Mouse (Mus musculus) MEL (cell line): Measurements from ENCODE around the gene E130114P18Rik.

ENCODE experiments used
- CTCF ChIP-seq, 3 experiments: IDR thresholded peaks in 2 of 3; conservative IDR thresholded peaks in 1 of 3; 2 replicates each; pipeline ENCODE4 v1.5.1; 2011 to 2012; ENCODE audit warnings: low read length in 3 of 3, low read depth in 2 of 3, mild to moderate bottlenecking in 2 of 3, improper control_type of control experiment in 1 of 3, inconsistent platforms in 1 of 3, mixed read lengths in 1 of 3, moderate library complexity in 1 of 3; ENCODE audit not compliant: control insufficient read depth in 1 of 3, insufficient read depth in 1 of 3, poor library complexity in 1 of 3, severe bottlenecking in 1 of 3
- GABPA ChIP-seq: IDR thresholded peaks from 2 replicates; pipeline ENCODE4 v1.6.1; 2012; ENCODE audit warnings: low read depth, mild to moderate bottlenecking, inconsistent platforms, low read length, improper control_type of control experiment, moderate library complexity
- GATA1 ChIP-seq: IDR thresholded peaks from 2 replicates; pipeline ENCODE4 v1.6.1; 2011; ENCODE audit warnings: low read depth, low read length, improper control_type of control experiment
- JUND ChIP-seq: IDR thresholded peaks from 2 replicates; pipeline ENCODE4 v1.6.1; 2011; ENCODE audit warnings: low read depth, mild to moderate bottlenecking, improper control_type of control experiment, low read length
- MAFK ChIP-seq: IDR thresholded peaks from 2 replicates; pipeline ENCODE4 v1.6.1; 2011; ENCODE audit warnings: low read depth, mild to moderate bottlenecking, low read length, improper control_type of control experiment, borderline replicate concordance
- MAX ChIP-seq: IDR thresholded peaks from 2 replicates; pipeline ENCODE4 v1.6.1; 2011; ENCODE audit warnings: low read length, improper control_type of control experiment
- POLR2A ChIP-seq, 2 experiments: IDR thresholded peaks; 2 replicates each; pipeline ENCODE4 v1.6.1; 2011 to 2012; ENCODE audit warnings: low read length in 2 of 2, mild to moderate bottlenecking in 2 of 2, control low read depth in 1 of 2, improper control_type of control experiment in 1 of 2, low read depth in 1 of 2, moderate library complexity in 1 of 2; ENCODE audit not compliant: control insufficient read depth in 1 of 2, insufficient read depth in 1 of 2, poor library complexity in 1 of 2
- POLR2AphosphoS2 ChIP-seq: IDR thresholded peaks from 2 replicates; pipeline ENCODE4 v1.6.1; 2011; ENCODE audit warnings: low read length, improper control_type of control experiment
- RCOR1 ChIP-seq: IDR thresholded peaks from 2 replicates; pipeline ENCODE4 v1.6.1; 2012; ENCODE audit warnings: low read depth, mild to moderate bottlenecking, inconsistent platforms, low read length, improper control_type of control experiment
- USF1 ChIP-seq: IDR thresholded peaks from 2 replicates; pipeline ENCODE4 v1.6.1; 2014; ENCODE audit warnings: low read depth, mild to moderate bottlenecking, inconsistent platforms, low read length, improper control_type of control experiment, moderate library complexity

- TF ChIP-seq GABPA (no peak), USF1 (no peak), JUND (no peak), CTCF (IDR thresholded peaks at IDR 0.05 in 2 of 3, conservative IDR thresholded peaks at IDR 0.05 in 1 of 3; ENCODE audit: control insufficient read depth in 1 of 3, insufficient read depth in 1 of 3, low read depth in 2 of 3, low read length in 3 of 3, poor library complexity in 1 of 3, severe bottlenecking in 1 of 3) (no peak), GATA1 (no peak), POLR2A (IDR thresholded peaks at IDR 0.05; ENCODE audit: control insufficient read depth in 1 of 2, insufficient read depth in 1 of 2, low read depth in 1 of 2, low read length in 2 of 2, poor library complexity in 1 of 2) (no peak), POLR2AphosphoS2 (no peak), MAFK (no peak), MAX (no peak), RCOR1 (no peak)
Measured at GRCm38 (mm10) chr4:97817741-97818140, 39.9 kb upstream of the E130114P18Rik start.
